In the genomic region with DNA sequence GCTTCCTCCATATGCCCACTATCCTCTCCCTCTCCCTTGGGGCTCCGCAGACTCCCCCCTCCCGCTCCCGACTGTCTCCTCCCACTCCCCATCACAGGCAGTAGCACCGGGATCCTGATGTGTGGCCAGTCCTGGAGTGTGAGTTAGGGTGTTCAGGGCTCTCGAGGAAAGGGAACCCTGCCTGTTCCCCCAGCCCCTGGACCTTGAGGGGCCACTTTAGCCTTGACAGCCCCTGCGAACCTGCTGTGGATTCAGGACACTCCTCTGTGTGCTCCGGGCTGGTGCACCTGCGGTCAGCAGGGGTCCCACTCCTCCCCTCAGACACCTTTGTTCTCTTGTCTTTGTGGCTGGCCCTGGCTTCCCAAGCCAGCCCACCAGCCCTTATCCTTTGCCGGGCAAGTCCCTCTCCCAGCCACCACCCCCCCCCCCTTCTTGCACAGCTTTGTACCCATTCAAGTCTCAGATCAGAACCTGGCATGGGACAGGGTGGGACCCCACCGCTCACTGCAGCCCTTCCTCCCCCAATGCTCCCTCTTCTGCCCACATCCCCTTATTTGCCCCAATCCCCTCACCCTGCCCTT, we compare ENCODE assay signal across 10 mouse cellular contexts. TPM values are rescaled to one million over a fixed set of nuclear protein-coding genes. Genes with fewer than 3 reads are reported as not detected.
A peak's percentile ranks its signal among the peaks of the same experiment; 100 is the strongest.
DNase-seq lines count a peak whose midpoint lies in the region; ATAC-seq and TF ChIP-seq lines count a peak whose summit lies in the region.
"Had no signal": no experiment of that assay in that cellular context is flagged by ENCODE, and none has a peak within 500 bp of the region (broad histone marks: within the 10 kb centered on the region; RNA-seq: fewer than 3 reads in every experiment).

No protein-coding gene starts in this region.

- H3K27ac ChIP-seq in liver, embryonic 11.5 days (ENCODE audit: low read depth, low read length): no peak overlapping the region
- peak overlapping the region; percentile 88 for H3K27ac ChIP-seq in forebrain, embryonic 15.5 days (replicated peaks)
- H3K27ac ChIP-seq in liver, embryonic 15.5 days (replicated peaks): no peak overlapping the region
- H3K27ac ChIP-seq in stomach, embryonic 15.5 days: no peak overlapping the region
- no peak overlapping the region for H3K27ac ChIP-seq in layer of hippocampus, adult 2 months

- H3K9me3 ChIP-seq in liver, embryonic 11.5 days (ENCODE audit: control insufficient read depth, low read length): no peaks in the 10 kb centered on the region
- H3K9me3 ChIP-seq in forebrain, embryonic 15.5 days: no peaks in the 10 kb centered on the region
- H3K9me3 ChIP-seq in liver, embryonic 15.5 days (replicated peaks): no peaks in the 10 kb centered on the region
- no peaks in the 10 kb centered on the region for H3K9me3 ChIP-seq in stomach, embryonic 15.5 days

- WGBS in liver, embryonic 11.5 days: 5% methylated on average over 10 of the region's 10 CpGs
- WGBS in forebrain, embryonic 15.5 days: 2% methylated on average over 10 of the region's 10 CpGs
- 3% methylated on average over 10 of the region's 10 CpGs for WGBS in liver, embryonic 15.5 days (ENCODE audit: insufficient replicate concordance)
- 4% methylated on average over 10 of the region's 10 CpGs for WGBS in stomach, embryonic 15.5 days

- H3K9ac ChIP-seq in liver, embryonic 11.5 days (ENCODE audit: low read depth, low read length): no peak overlapping the region
- H3K9ac ChIP-seq in forebrain, embryonic 15.5 days (replicated peaks): peak overlapping the region; percentile 71
- no peak overlapping the region for H3K9ac ChIP-seq in liver, embryonic 15.5 days
- no peak overlapping the region for H3K9ac ChIP-seq in stomach, embryonic 15.5 days

- peaks cover 53% of the 10 kb centered on the region for H3K27me3 ChIP-seq in liver, embryonic 11.5 days (replicated peaks; ENCODE audit: control insufficient read depth, insufficient read depth, low read length)
- H3K27me3 ChIP-seq in forebrain, embryonic 15.5 days: peaks cover 15% of the 10 kb centered on the region
- H3K27me3 ChIP-seq in liver, embryonic 15.5 days: peaks cover 67% of the 10 kb centered on the region
- peaks cover 28% of the 10 kb centered on the region for H3K27me3 ChIP-seq in stomach, embryonic 15.5 days (replicated peaks)

- peak overlapping the region; percentile 50 for H3K4me2 ChIP-seq in liver, embryonic 11.5 days
- peak overlapping the region; percentile 48 for H3K4me2 ChIP-seq in forebrain, embryonic 15.5 days (replicated peaks)
- peak overlapping the region; percentile 36 for H3K4me2 ChIP-seq in liver, embryonic 15.5 days
- peak overlapping the region; percentile 80 for H3K4me2 ChIP-seq in stomach, embryonic 15.5 days

- no peak for TF ChIP-seq CTCF in layer of hippocampus, adult 2 months (conservative IDR thresholded peaks at IDR 0.05)

- H3K36me3 ChIP-seq in liver, embryonic 11.5 days (ENCODE audit: control insufficient read depth, insufficient read depth, low read length): no peaks in the 10 kb centered on the region
- peaks cover 2% of the 10 kb centered on the region; the same call in 1 of the 2 replicates for H3K36me3 ChIP-seq in forebrain, embryonic 15.5 days
- no peaks in the 10 kb centered on the region for H3K36me3 ChIP-seq in liver, embryonic 15.5 days (replicated peaks)
- no peaks in the 10 kb centered on the region for H3K36me3 ChIP-seq in stomach, embryonic 15.5 days

- H3K4me1 ChIP-seq in liver, embryonic 11.5 days (replicated peaks; ENCODE audit: control insufficient read depth, insufficient read depth, low read length): 0 out of 2 replicates have a peak, but pooled peaks cover 4% of the 10 kb centered on the region
- H3K4me1 ChIP-seq in forebrain, embryonic 15.5 days: peaks cover 63% of the 10 kb centered on the region
- no peaks in the 10 kb centered on the region; the same call in 1 of the 2 replicates for H3K4me1 ChIP-seq in liver, embryonic 15.5 days (replicated peaks)
- peaks cover 14% of the 10 kb centered on the region for H3K4me1 ChIP-seq in stomach, embryonic 15.5 days

- 0 out of 2 replicates have a peak, but pooled peaks have one; percentile 17 for ATAC-seq in liver, embryonic 11.5 days (replicated peaks; ENCODE audit: low FRiP score)
- ATAC-seq in forebrain, embryonic 15.5 days (replicated peaks): peak; percentile 31
- no peak for ATAC-seq in liver, embryonic 15.5 days (ENCODE audit: insufficient read depth)
- ATAC-seq in stomach, embryonic 15.5 days (ENCODE audit: insufficient read depth, low FRiP score, low read depth): no peak
- ATAC-seq: Patski had no signal

- no peak overlapping the region for H3K4me3 ChIP-seq in liver, embryonic 11.5 days (ENCODE audit: low read depth, low read length)
- peak overlapping the region; percentile 54 for H3K4me3 ChIP-seq in forebrain, embryonic 15.5 days
- H3K4me3 ChIP-seq in liver, embryonic 15.5 days (replicated peaks): no peak overlapping the region; the same call in 1 of the 2 replicates
- peak overlapping the region; percentile 38 for H3K4me3 ChIP-seq in stomach, embryonic 15.5 days (replicated peaks)
- H3K4me3 ChIP-seq in layer of hippocampus, adult 2 months: no peak overlapping the region

- DNase-seq in liver, embryonic 11.5 days (ENCODE audit: low spot score): no peak
- no peak for DNase-seq in liver
- DNase-seq in adrenal gland, postnatal 10 days: no peak
- no peak for DNase-seq in spleen, adult 12 weeks (ENCODE audit: low spot score)
- DNase-seq in layer of hippocampus, adult 2 months (ENCODE audit: low spot score in 2 of 2): no peak
- DNase-seq: kidney, postnatal 14 days had no signal

RNA-seq across cellular contexts. Expression of a gene that starts 10.0 kb away (rescaled TPM):
- polyA plus RNA-seq in liver, embryonic 11.5 days (2014; fragmentation: Nextera tagmentation; extraction: Ambion mirVana): 12.4 and 15.7 TPM in 2 replicates
- 2.9 and 3.2 TPM in 2 replicates for polyA plus RNA-seq in forebrain, embryonic 15.5 days (2015; fragmentation: Nextera tagmentation; extraction: Ambion mirVana)
- polyA plus RNA-seq in liver, embryonic 15.5 days (2015; fragmentation: Nextera tagmentation; extraction: Ambion mirVana): 22.2 and 27.6 TPM in 2 replicates
- 2.8 and 3.1 TPM in 2 replicates for polyA plus RNA-seq in stomach, embryonic 15.5 days (2015; fragmentation: Nextera tagmentation; extraction: Ambion mirVana)
- total RNA-seq in adrenal gland, postnatal 10 days (2021): 10 to 100 TPM; 15.7 to 23.2 TPM
- 1 to 10 TPM; 4.2 TPM for total RNA-seq in layer of hippocampus, adult 2 months (2021)

RNA-seq across cellular contexts. Expression of a gene that starts 22.8 kb away (rescaled TPM):
- polyA plus RNA-seq in liver, embryonic 11.5 days (2014; fragmentation: Nextera tagmentation; extraction: Ambion mirVana): 18.8 TPM in 2 replicates
- 38.1 and 41.5 TPM in 2 replicates for polyA plus RNA-seq in forebrain, embryonic 15.5 days (2015; fragmentation: Nextera tagmentation; extraction: Ambion mirVana)
- 6.8 and 7.3 TPM in 2 replicates for polyA plus RNA-seq in liver, embryonic 15.5 days (2015; fragmentation: Nextera tagmentation; extraction: Ambion mirVana)
- 19.7 and 20.4 TPM in 2 replicates for polyA plus RNA-seq in stomach, embryonic 15.5 days (2015; fragmentation: Nextera tagmentation; extraction: Ambion mirVana)
- total RNA-seq in adrenal gland, postnatal 10 days (2021): 10 to 100 TPM; 72.1 to 87.6 TPM
- total RNA-seq in layer of hippocampus, adult 2 months (2021): 100 to 1,000 TPM; 134 TPM

RNA-seq across cellular contexts. Expression of a gene that starts 51.4 kb away (rescaled TPM):
- polyA plus RNA-seq in liver, embryonic 11.5 days (2014; fragmentation: Nextera tagmentation; extraction: Ambion mirVana): not detected in 2 replicates
- polyA plus RNA-seq in forebrain, embryonic 15.5 days (2015; fragmentation: Nextera tagmentation; extraction: Ambion mirVana): 0.53 and 0.86 TPM in 2 replicates
- polyA plus RNA-seq in liver, embryonic 15.5 days (2015; fragmentation: Nextera tagmentation; extraction: Ambion mirVana): 0.14 TPM in 1 of 2 replicates, not detected in the other
- polyA plus RNA-seq in stomach, embryonic 15.5 days (2015; fragmentation: Nextera tagmentation; extraction: Ambion mirVana): 32.4 and 41.9 TPM in 2 replicates
- total RNA-seq in adrenal gland, postnatal 10 days (2021): 1 to 10 TPM in 1 of 2 experiments, under 1 TPM in 1; 0.96 to 1.7 TPM
- 1 to 10 TPM in 1 of 2 experiments, under 1 TPM in 1; 0.76 to 2.1 TPM for total RNA-seq in layer of hippocampus, adult 2 months (2021)

RNA-seq across cellular contexts. Expression of a gene that starts 51.6 kb away (rescaled TPM):
- 25.3 and 26.9 TPM in 2 replicates for polyA plus RNA-seq in liver, embryonic 11.5 days (2014; fragmentation: Nextera tagmentation; extraction: Ambion mirVana)
- polyA plus RNA-seq in forebrain, embryonic 15.5 days (2015; fragmentation: Nextera tagmentation; extraction: Ambion mirVana): 15.4 and 15.8 TPM in 2 replicates
- polyA plus RNA-seq in liver, embryonic 15.5 days (2015; fragmentation: Nextera tagmentation; extraction: Ambion mirVana): 11.7 and 13.6 TPM in 2 replicates
- polyA plus RNA-seq in stomach, embryonic 15.5 days (2015; fragmentation: Nextera tagmentation; extraction: Ambion mirVana): 39.0 and 42.0 TPM in 2 replicates
- 100 to 1,000 TPM; 119 to 129 TPM for total RNA-seq in adrenal gland, postnatal 10 days (2021)
- total RNA-seq in layer of hippocampus, adult 2 months (2021): 10 to 100 TPM; 19.4 to 21.8 TPM

RNA-seq across cellular contexts. Expression of a gene that starts 55.0 kb away (rescaled TPM):
- 58.4 and 61.1 TPM in 2 replicates for polyA plus RNA-seq in liver, embryonic 11.5 days (2014; fragmentation: Nextera tagmentation; extraction: Ambion mirVana)
- polyA plus RNA-seq in forebrain, embryonic 15.5 days (2015; fragmentation: Nextera tagmentation; extraction: Ambion mirVana): 54.8 and 57.3 TPM in 2 replicates
- 23.5 and 23.8 TPM in 2 replicates for polyA plus RNA-seq in liver, embryonic 15.5 days (2015; fragmentation: Nextera tagmentation; extraction: Ambion mirVana)
- 53.9 and 64.0 TPM in 2 replicates for polyA plus RNA-seq in stomach, embryonic 15.5 days (2015; fragmentation: Nextera tagmentation; extraction: Ambion mirVana)
- 10 to 100 TPM; 38.5 to 58.6 TPM for total RNA-seq in adrenal gland, postnatal 10 days (2021)
- 10 to 100 TPM; 52.4 to 58.9 TPM for total RNA-seq in layer of hippocampus, adult 2 months (2021)

Comparison
In these comparisons a context has a peak if more than half of its experiments do, and no peak if none do; other contexts are left out.
1. ATAC-seq: peak in liver, embryonic 11.5 days (single experiment) and forebrain, embryonic 15.5 days (single experiment); none in liver, embryonic 15.5 days (single experiment) and stomach, embryonic 15.5 days (single experiment).
2. H3K4me3 ChIP-seq: peak in forebrain, embryonic 15.5 days (single experiment) and stomach, embryonic 15.5 days (single experiment); none in liver, embryonic 11.5 days (single experiment), liver, embryonic 15.5 days (single experiment) and layer of hippocampus, adult 2 months (single experiment).
3. RNA of a gene that starts 51.4 kb away (polyA plus RNA-seq): 32.4 to 41.9 TPM in stomach, embryonic 15.5 days; 0.53 to 0.86 TPM in forebrain, embryonic 15.5 days, not detected in liver, embryonic 11.5 days and 0.14 TPM in liver, embryonic 15.5 days; every median in the first group is over 10 times any median in the second.
4. Peak in every context shown above with its lines, with median percentiles within 50 percentile points of each other: H3K4me2 ChIP-seq.